Mouse (Mus musculus): ENCODE measurements around the gene Cwh43. TPM values are rescaled to one million over a fixed set of nuclear protein-coding genes. Genes with fewer than 3 reads are reported as not detected.
A peak's percentile ranks its signal among the peaks of the same experiment; 100 is the strongest.

Gene Cwh43
- polyA plus RNA-seq, 2 experiments, result 0.45 to 1.4 TPM

- H3K27me3 ChIP-seq (ENCODE audit: control insufficient read depth, insufficient read depth, low read length), result no peaks in the 10 kb centered on the region
- H3K4me1 ChIP-seq (ENCODE audit: control insufficient read depth, insufficient read depth, low read length), result no peaks in the 10 kb centered on the region
- H3K36me3 ChIP-seq (ENCODE audit: control insufficient read depth, insufficient read depth, low read length), result no peaks in the 10 kb centered on the region
- H3K27ac ChIP-seq (replicated peaks; ENCODE audit: low read depth, low read length), result no peak overlapping the region
- no peak overlapping the region for H3K4me3 ChIP-seq (replicated peaks; ENCODE audit: low read length)
- no peak overlapping the region for H3K4me2 ChIP-seq (replicated peaks; ENCODE audit: low read depth, low read length, severe bottlenecking)
- ATAC-seq (ENCODE audit: low FRiP score, low read depth) (no peak), DNase-seq (ENCODE audit: low spot score) (no peak)
- no peak overlapping the region for H3K9ac ChIP-seq (ENCODE audit: low read depth, low read length, severe bottlenecking)
- no peaks in the 10 kb centered on the region for H3K9me3 ChIP-seq (ENCODE audit: control insufficient read depth, low read length)
- no peak for TF ChIP-seq POLR2A (IDR thresholded peaks at IDR 0.05; ENCODE audit: borderline replicate concordance, extremely low read depth, insufficient read depth, insufficient read length)
- WGBS, result 74% methylated on average over 7 of the region's 7 CpGs
Observed at GRCm38 (mm10) chr5:73381510-73381909, 24.4 kb upstream of the Cwh43 start.

- Histone ChIP-seq H3K4me2 (replicated peaks; ENCODE audit: low read depth, low read length, severe bottlenecking) (no peak overlapping the region), H3K27ac (replicated peaks; ENCODE audit: low read depth, low read length) (no peak overlapping the region), H3K9me3 (ENCODE audit: control insufficient read depth, low read length) (no peaks in the 10 kb centered on the region), H3K27me3 (ENCODE audit: control insufficient read depth, insufficient read depth, low read length) (no peaks in the 10 kb centered on the region), H3K4me3 (replicated peaks; ENCODE audit: low read length) (no peak overlapping the region), H3K9ac (ENCODE audit: low read depth, low read length, severe bottlenecking) (no peak overlapping the region), H3K4me1 (ENCODE audit: control insufficient read depth, insufficient read depth, low read length) (no peaks in the 10 kb centered on the region), H3K36me3 (ENCODE audit: control insufficient read depth, insufficient read depth, low read length) (no peaks in the 10 kb centered on the region)
- ATAC-seq (ENCODE audit: low FRiP score, low read depth) (no peak), DNase-seq (ENCODE audit: low spot score) (no peak)
- 80% methylated on average over 9 of the region's 9 CpGs for WGBS
- TF ChIP-seq POLR2A (IDR thresholded peaks at IDR 0.05; ENCODE audit: borderline replicate concordance, extremely low read depth, insufficient read depth, insufficient read length), result no peak
Observed at GRCm38 (mm10) chr5:73381976-73382540, 23.8 kb upstream of the Cwh43 start.

DNA sequence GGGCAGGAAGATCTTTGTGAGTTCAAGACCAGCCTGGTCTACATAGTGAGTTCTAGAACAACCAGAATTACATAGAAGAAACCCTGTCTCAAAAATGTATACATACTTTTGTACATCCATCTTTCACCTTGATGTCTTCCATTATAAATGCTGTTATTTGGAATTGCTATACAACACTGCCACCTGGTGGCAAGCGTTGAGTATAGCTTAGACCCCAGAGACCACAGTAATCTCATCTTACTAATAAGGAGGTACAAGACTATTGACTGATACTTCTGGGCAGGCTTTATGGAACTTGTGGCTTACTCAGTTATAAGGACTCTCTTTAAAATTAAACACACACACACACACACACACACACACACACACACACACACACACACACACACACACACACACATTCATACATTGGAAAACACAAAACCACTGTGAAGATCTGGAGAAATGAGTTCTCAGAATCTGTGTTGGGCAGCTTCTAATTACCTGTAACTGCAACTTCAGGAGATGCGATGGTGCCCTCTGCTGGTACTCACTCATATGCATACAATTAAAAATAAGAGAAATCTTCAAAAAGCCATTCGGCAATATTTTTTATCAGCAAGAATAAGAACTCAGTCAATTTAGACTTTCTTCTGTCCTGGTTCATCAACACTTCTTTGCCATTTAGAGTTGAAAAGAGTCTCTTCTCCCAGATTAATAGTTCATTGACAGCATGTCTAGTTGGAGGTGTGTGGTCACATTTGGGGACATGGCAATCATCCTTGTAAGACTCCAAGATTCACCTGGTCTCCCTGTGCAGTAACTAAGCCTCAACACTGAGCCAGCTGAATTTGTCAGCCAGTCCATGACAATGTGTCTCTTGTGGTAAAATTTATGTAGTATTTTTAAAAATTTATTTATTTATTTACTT, 22.9 kb upstream of the Cwh43 start:
- Histone ChIP-seq H3K4me2 (replicated peaks; ENCODE audit: low read depth, low read length, severe bottlenecking) (no peak overlapping the region), H3K9ac (ENCODE audit: low read depth, low read length, severe bottlenecking) (no peak overlapping the region), H3K4me1 (ENCODE audit: control insufficient read depth, insufficient read depth, low read length) (no peaks in the 10 kb centered on the region), H3K27ac (replicated peaks; ENCODE audit: low read depth, low read length) (no peak overlapping the region), H3K27me3 (ENCODE audit: control insufficient read depth, insufficient read depth, low read length) (no peaks in the 10 kb centered on the region), H3K4me3 (replicated peaks; ENCODE audit: low read length) (no peak overlapping the region), H3K36me3 (ENCODE audit: control insufficient read depth, insufficient read depth, low read length) (no peaks in the 10 kb centered on the region), H3K9me3 (ENCODE audit: control insufficient read depth, low read length) (no peaks in the 10 kb centered on the region)
- DNase-seq (ENCODE audit: low spot score), result peak; percentile 66
- WGBS, result 33% methylated on average over 3 of the region's 3 CpGs
- ATAC-seq (ENCODE audit: low FRiP score, low read depth), result peak; percentile 29; the same call in 1 of the 2 replicates
- TF ChIP-seq POLR2A (IDR thresholded peaks at IDR 0.05; ENCODE audit: borderline replicate concordance, extremely low read depth, insufficient read depth, insufficient read length), result no peak

DNA sequence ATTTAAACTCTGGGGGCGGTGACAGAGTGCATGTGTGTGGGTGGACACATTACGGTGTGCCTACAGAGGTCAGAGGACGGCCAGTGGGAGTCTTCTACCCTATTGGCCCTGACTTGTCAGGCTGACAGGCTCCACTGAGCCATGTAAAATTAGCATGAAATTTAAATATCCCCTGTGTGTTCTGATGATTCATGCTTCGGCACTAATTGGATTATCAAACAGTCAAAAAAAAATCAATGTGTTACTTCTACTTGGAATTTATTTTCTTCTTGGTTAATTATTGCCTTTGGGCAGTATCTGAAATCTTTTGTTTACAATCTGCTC, 22.3 kb upstream of the Cwh43 start:
- 72% methylated on average over 4 of the region's 4 CpGs for WGBS
- H3K4me1 ChIP-seq (ENCODE audit: control insufficient read depth, insufficient read depth, low read length), result no peaks in the 10 kb centered on the region
- H3K4me3 ChIP-seq (replicated peaks; ENCODE audit: low read length), result no peak overlapping the region
- H3K4me2 ChIP-seq (replicated peaks; ENCODE audit: low read depth, low read length, severe bottlenecking), result no peak overlapping the region
- H3K36me3 ChIP-seq (ENCODE audit: control insufficient read depth, insufficient read depth, low read length), result no peaks in the 10 kb centered on the region
- H3K27ac ChIP-seq (replicated peaks; ENCODE audit: low read depth, low read length), result no peak overlapping the region
- DNase-seq (ENCODE audit: low spot score), result no peak
- H3K9ac ChIP-seq (ENCODE audit: low read depth, low read length, severe bottlenecking), result no peak overlapping the region
- no peaks in the 10 kb centered on the region for H3K27me3 ChIP-seq (ENCODE audit: control insufficient read depth, insufficient read depth, low read length)
- no peak for ATAC-seq (ENCODE audit: low FRiP score, low read depth)
- no peaks in the 10 kb centered on the region for H3K9me3 ChIP-seq (ENCODE audit: control insufficient read depth, low read length)
- no peak for TF ChIP-seq POLR2A (IDR thresholded peaks at IDR 0.05; ENCODE audit: borderline replicate concordance, extremely low read depth, insufficient read depth, insufficient read length)

- 86% methylated on average over 9 of the region's 9 CpGs for WGBS
Observed at GRCm38 (mm10) chr5:73393041-73393440, 12.8 kb upstream of the Cwh43 start.

More at GRCm38 (mm10) chr5:73393041-73393440, 12.8 kb upstream of the Cwh43 start:
- TF ChIP-seq POLR2A (IDR thresholded peaks at IDR 0.05; ENCODE audit: borderline replicate concordance, extremely low read depth, insufficient read depth, insufficient read length), result no peak
- no peaks in the 10 kb centered on the region for H3K4me1 ChIP-seq (ENCODE audit: control insufficient read depth, insufficient read depth, low read length)
- DNase-seq (ENCODE audit: low spot score) (no peak), ATAC-seq (ENCODE audit: low FRiP score, low read depth) (no peak)
- H3K27ac ChIP-seq (replicated peaks; ENCODE audit: low read depth, low read length), result no peak overlapping the region
- H3K9me3 ChIP-seq (ENCODE audit: control insufficient read depth, low read length), result no peaks in the 10 kb centered on the region
- H3K4me3 ChIP-seq (replicated peaks; ENCODE audit: low read length), result no peak overlapping the region
- no peaks in the 10 kb centered on the region for H3K36me3 ChIP-seq (ENCODE audit: control insufficient read depth, insufficient read depth, low read length)
- H3K27me3 ChIP-seq (ENCODE audit: control insufficient read depth, insufficient read depth, low read length), result no peaks in the 10 kb centered on the region
- no peak overlapping the region for H3K4me2 ChIP-seq (replicated peaks; ENCODE audit: low read depth, low read length, severe bottlenecking)
- H3K9ac ChIP-seq (ENCODE audit: low read depth, low read length, severe bottlenecking), result no peak overlapping the region
